Mouse (Mus musculus) left cerebral cortex, postnatal 10 days (tissue): ENCODE results near the gene Abcd4. TPM values are rescaled to one million over a fixed set of nuclear protein-coding genes. Genes with fewer than 3 reads are reported as not detected.
A peak's percentile ranks its signal among the peaks of the same experiment; 100 is the strongest.

Source experiments
- DNase-seq, 2 experiments: peaks; one replicate each; pipeline ENCODE4 v3.0.0; 2021 to 2022; ENCODE audit warnings: low spot score in 2 of 2, mixed read lengths in 1 of 2; ENCODE audit errors: extremely low spot score in 1 of 2
- intact Hi-C: fragments of 180-260 bp; cut with DNase I; formaldehyde crosslinking; loops from one replicate; pipeline ENCODE4 v1.15.1; 2025
- total RNA-seq, 2 experiments: library from RNA; stranded (reverse); gene quantifications; 2 replicates each; pipeline ENCODE4 v1.2.3; 2021

Gene Abcd4
- total RNA-seq, 2 experiments from 2014 or later = 10.6 to 10.8 TPM

DNA sequence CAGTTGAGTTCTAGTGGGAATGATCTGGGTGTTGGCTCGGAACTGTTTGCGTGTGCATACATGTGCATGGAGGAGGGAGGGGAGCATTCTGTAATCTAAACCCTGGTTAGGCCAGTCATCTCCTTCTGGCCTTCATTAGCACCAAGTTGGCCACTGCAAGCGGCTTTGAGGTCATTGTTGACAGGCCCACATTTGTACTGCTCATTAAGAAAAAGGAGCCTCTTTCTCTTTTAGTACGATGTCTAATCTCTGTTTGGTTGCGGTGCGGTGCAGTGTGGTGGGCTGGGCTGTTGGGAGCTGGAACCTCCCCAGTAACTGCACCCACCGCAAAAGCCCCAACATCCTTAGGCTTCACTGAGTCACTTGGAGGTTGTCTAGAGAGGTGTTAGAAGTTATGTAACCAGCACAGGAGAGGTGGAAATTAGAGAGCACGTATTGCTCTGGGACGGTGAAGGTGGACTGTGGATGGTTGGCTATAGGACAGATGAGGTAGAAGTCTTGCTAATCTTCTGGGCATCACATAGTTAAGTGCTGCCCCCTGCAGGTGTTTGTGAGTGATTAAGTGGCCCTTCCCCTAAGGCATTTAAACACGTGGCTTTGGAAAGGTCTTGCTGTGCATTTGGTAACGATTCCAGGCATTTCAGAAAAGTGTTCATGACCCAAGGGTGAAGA is 39.3 kb downstream of the Abcd4 start:
- intact Hi-C loops = no loop called here
- no peak for DNase-seq

DNA sequence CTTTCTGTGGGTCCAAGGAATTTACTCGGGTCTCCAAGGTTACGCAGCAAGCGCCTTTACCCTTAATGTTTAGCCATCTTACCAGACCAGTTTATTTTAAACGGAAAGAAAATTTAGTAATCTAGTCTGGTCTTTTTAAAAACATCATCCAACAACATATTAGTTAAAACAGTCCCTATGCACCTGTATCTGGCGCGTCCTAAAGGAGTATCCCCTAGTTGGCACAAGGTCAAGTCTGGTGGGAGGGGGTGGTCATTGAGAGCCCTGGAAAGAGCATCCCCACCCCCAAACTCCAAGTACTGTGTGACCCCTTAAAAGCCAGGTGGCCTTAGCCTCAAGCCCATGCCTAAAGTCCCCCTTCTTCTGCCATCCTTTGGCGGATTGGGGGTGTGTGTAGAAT is 44.1 kb downstream of the Abcd4 start:
- no peak for DNase-seq
- intact Hi-C loops = no loop called here

DNA sequence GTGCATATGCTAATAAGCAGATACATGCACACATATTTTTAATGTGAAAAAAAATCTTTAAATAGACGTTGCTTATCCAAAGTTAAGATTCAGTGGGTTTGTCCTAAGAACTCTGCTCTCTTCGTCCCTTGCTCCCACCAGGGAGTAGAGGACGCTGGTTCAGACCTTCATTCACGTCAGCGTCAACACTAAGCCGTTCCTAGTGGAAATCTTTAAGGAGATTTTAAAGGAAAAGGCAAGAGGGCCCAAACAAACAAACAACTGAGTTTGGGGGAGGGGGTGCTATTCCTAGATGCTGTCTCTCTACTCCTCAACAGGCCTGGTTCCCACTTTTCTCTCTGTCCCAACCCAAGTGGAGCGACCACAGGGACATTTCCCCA is 44.9 kb downstream of the Abcd4 start:
- no peak for DNase-seq
- intact Hi-C loops = no loop called here

DNA sequence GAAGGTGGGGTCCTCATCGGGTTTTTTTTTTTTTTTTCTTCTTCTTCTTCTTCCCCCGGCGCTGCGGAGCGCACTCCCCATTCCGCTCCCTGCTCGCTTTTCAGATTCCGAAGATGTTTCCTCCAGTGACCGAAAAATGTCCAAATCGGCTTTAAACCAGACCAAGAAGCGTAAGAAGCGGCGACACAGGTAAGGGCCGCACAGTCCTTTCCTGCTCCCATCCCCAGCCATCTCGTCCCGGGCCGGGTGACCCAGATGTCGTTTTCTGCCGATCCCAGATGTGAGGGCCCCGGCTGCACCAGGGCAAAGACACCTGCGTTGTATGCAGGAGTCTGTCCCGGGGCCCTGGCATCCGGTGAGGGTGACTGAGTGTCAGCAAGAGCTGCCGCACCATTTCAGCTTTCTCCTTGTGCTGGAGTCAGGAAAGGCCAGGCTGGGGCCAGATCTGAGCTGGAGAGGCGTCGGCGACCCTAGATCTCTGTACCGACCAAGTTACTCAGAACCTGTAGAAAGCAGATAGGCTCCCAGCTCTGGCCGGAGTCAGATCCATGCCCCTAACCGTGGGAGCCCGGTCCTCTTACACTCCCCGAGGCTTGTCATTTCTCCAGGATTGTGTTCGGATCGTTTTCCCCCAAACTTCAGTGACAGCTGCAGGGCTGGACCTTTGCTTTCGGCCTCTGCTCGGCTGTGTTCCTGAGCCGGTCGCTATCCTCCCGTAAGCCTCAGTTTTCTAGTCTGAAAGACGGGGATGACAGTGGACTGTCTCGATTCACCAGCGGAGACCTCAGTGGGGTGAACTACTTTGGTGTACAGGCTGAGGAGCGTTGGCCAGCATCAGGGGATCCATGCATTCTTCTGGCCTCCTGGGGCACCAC is 45.5 kb downstream of the Abcd4 start:
- intact Hi-C loops = no loop called here
- no peak for DNase-seq

DNA sequence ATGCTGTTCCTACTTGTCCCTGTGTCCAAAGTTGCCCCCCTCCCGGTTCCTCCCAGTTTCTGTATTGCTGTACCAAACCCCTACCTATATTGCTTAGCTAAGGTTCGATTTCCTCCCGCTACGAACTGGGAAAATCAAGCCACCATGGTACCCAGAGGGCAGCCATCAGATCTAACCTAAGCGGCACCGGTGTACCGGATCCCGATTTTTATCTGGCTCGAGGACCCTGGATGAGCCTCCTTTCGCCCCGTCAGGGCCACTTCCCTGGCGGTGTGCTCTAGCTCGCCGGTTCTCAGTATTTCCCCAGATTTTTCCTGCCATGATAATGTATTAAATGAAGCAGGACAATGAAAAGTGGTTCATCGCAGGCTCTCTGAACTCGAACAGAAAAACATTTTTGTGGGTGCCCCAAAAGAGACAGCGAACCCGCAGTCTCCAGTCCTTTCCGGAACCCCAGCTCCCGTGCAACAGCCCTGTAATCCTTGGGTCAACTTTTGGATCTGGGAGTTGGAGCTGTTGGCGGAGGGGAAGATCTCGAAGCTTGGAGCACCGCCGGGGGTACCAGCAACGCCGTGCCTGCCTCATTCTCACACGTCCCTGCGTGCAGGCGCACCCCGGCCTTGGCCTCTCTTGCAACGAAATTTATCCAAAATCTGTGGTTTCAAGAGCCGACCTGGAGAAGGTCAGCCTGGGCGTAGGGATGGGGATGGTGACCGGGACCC is 46.4 kb downstream of the Abcd4 start:
- intact Hi-C loops = no loop called here
- no peak for DNase-seq

DNA sequence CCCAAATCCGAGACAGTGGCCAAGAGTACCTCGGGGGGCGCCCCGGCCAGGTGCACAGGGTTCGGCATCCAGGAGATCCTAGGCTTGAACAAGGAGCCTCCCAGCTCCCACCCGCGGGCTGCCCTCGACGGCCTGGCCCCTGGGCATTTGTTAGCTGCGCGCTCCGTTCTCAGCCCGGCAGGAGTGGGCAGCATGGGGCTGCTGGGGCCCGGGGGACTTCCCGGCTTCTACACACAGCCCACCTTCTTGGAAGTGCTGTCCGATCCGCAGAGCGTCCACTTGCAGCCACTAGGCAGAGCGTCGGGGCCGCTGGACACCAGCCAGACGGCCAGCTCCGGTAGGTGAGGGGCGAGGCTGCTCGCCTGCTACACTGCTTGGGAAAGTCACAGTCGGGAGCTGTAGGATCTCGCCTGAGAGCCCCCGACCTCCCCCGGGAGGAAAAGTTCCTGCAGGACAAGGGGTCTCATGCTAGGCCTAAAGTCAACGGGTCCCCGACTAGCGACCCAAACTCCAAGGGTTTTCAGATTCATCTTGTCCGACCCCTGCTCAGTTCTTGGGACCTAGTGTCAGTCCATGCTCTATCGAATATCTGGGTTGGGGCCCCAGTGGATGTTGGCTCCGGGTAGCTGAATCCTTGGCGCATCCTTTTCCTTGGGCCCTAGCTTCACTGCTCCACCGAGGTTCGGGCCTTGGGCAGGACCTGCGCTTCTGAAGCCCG is 47.1 kb downstream of the Abcd4 start:
- peak in 1 of 2 experiments; percentile 28 for DNase-seq
- intact Hi-C loops = no loop called here

DNA sequence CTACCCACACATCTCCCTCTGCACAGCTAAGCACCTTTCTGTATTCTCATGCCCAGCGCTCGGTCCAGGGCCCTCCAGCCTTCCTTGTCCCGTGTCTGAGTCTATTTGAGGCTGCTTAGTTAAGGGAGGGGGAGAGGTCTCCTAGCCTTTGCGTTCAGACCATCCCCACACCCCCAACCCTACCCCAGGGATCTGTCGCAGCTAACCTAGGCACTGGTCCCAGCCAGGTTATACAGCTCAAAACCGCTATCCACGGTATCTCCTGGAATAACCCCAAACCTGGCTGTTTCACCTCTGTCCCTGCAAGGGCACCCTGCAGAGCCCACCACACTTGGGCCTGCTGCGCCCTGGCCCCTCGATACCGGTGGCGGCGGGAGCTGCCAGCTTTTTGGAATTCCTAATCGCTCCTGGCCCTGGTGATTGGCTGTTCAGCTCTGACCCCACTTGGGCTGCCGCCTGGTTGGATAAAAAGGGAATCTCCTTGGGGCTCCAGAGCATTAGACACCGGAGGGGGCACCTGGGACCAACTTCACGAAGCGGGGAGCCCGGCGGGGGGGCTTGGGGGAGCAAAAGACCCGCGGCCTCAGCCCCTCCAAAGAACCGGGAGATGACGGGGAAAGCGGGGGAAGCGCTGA is 47.8 kb downstream of the Abcd4 start, which contains the start of gene Vsx2:
TSS of gene Vsx2 (plus strand) at position 427 of the 635 bp plus-strand sequence.
- no peak for DNase-seq
- intact Hi-C loops = no loop called here

DNA sequence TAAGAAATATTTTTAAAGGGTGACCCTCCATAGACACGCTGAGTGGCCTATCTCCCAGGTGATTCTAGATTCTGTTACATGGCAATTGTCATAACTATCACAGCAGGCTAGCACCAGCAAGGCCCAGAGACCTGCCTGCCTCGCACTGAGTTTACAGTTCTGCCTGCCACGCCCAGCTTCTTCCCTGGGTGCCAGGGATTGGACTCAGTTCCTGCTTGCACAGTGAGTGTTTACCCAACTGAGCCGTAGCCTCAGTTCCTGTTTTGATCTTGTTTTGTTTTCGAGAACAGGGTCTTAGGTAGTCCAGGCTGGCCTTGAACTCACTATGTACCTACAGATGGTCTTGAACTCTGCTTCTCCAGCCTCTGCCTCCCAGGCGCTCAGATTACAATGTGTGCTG is 49.6 kb downstream of the Abcd4 start:
- intact Hi-C loops = no loop called here
- DNase-seq = no peak

DNA sequence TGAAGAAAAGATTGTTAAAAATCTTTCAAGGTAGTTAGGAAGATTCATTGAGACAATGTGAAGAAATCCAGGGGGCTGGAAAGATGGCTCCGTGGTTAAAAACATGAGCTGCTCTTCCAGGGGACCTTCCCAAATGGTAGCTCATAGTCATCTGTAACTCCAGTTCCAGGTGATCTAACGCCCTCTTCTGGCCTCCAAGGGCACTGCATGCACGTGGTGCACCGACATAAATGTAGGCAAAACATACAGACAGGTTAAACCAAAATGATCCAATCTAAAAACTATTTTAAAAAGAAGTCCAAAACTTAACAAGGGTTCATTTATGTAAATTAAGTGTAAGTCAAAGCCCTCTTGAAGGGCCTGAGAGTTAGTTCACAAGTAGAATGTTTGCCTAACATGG is 54.7 kb downstream of the Abcd4 start:
- intact Hi-C loops = no loop called here

DNA sequence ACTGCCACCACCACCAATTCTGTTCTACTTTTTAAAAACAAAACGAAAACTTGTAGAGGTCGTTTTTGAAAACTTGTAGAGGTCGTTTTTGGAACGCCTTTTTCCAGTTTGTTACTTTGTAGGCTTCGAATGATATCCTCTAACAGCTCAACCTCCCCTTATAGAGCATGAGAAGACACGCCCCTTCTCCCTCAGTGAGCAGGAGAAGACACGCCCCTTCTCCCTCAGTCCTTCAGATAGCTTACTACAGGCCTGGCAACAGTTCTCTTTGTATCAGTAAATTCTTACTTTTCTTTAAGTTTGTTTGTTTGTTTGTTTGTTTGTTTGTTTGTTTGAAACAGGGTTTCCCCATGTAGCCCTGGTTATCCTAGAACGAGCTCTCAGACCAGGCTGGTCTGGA is 62.0 kb downstream of the Abcd4 start:
- no peak for DNase-seq
- intact Hi-C loops = no loop called here

More for the DNA sequence above, 54.7 kb downstream of the Abcd4 start:
- DNase-seq = no peak

Other genes starting within 250 kb of the Abcd4 start
- gene Entpd5, start 208.4 kb downstream of the Abcd4 start, total RNA-seq = 10 to 100 TPM; 20.6 to 23.4 TPM
- gene Bbof1, start 208.3 kb downstream of the Abcd4 start, total RNA-seq = 1 to 10 TPM; 5.6 to 6.9 TPM
- gene Rnf113a2, start 200.2 kb downstream of the Abcd4 start, total RNA-seq = 10 to 100 TPM in 1 of 2 experiments, 1 to 10 TPM in 1; 8.4 to 10.7 TPM
- gene Aldh6a1, start 166.4 kb downstream of the Abcd4 start, total RNA-seq = 10 to 100 TPM; 29.5 to 32.5 TPM
- 10 to 100 TPM; 16.0 to 16.8 TPM for gene Lin52, start 166.0 kb downstream of the Abcd4 start, total RNA-seq
- under 1 TPM; 0.39 TPM for gene Vsx2, start 47.7 kb downstream of the Abcd4 start, total RNA-seq
- under 1 TPM in 1 of 2 experiments, not detected in 1; 0.11 TPM for gene Vrtn, start 23.6 kb upstream of the Abcd4 start, total RNA-seq
- 10 to 100 TPM; 23.5 to 32.1 TPM for gene Syndig1l, start 81.4 kb upstream of the Abcd4 start, total RNA-seq
- gene Npc2, start 155.7 kb upstream of the Abcd4 start, total RNA-seq = 10 to 100 TPM; 27.3 to 30.1 TPM
- gene Isca2, start 155.8 kb upstream of the Abcd4 start, total RNA-seq = 10 to 100 TPM; 47.4 to 51.2 TPM